Mouse (Mus musculus) liver, embryonic 14.5 days (tissue): ENCODE measurements at regions not wholly inside any gene's neighbourhood (a gene's known extent, or its start where the extent isn't known, plus 50 kb on each side); places are given as distances from the start of the nearest gene placed in this dataset.

ENCODE experiments used
- ATAC-seq: fragments of 200-750 bp; cut with Nextera tagmentation; 2 replicates; pipeline ENCODE4 v1.8.0; 2017; ENCODE audit warnings: moderate number of reproducible peaks, mild to moderate bottlenecking, moderate library complexity; ENCODE audit not compliant: insufficient read depth
- DNase-seq, 3 experiments: peaks; one replicate each; pipeline ENCODE4 v3.0.0-alpha.2; 2012 to 2013; ENCODE audit warnings: low read depth in 3 of 3, low spot score in 3 of 3
- H3K27ac ChIP-seq: fragments of 300-500 bp; sonication (generic); 2 replicates; pipeline ENCODE4 v1.5.1; 2014; ENCODE audit warnings: moderate library complexity, mild to moderate bottlenecking, control low read depth, inconsistent platforms
- H3K27me3 ChIP-seq: fragments of 300-500 bp; sonication (generic); 2 replicates; pipeline ENCODE4 v1.6.1; 2014; ENCODE audit warnings: mild to moderate bottlenecking, low read length, moderate library complexity; ENCODE audit not compliant: control insufficient read depth, insufficient read depth
- H3K36me3 ChIP-seq: fragments of 300-500 bp; sonication (generic); replicated peaks from 2 replicates; pipeline ENCODE4 v1.6.1; 2014; ENCODE audit warnings: low read depth; ENCODE audit not compliant: control insufficient read depth, insufficient read depth
- H3K4me1 ChIP-seq, 2 experiments: fragments of 200-500 bp in 1 of 2; fragments of 300-500 bp in 1 of 2; sonication (generic) in 1 of 2; replicated peaks; 2 replicates each; pipeline ENCODE4 v1.6.1; 2012 to 2014; ENCODE audit warnings: antibody characterized with exemption in 1 of 2, inconsistent platforms in 1 of 2, low read length in 1 of 2; ENCODE audit not compliant: control insufficient read depth in 2 of 2, insufficient read depth in 2 of 2
- H3K4me2 ChIP-seq: fragments of 300-500 bp; sonication (generic); 2 replicates; pipeline ENCODE4 v1.6.1; 2014; ENCODE audit warnings: low read depth, mild to moderate bottlenecking, control low read depth, moderate library complexity
- H3K4me3 ChIP-seq, 2 experiments: fragments of 200-500 bp in 1 of 2; fragments of 300-500 bp in 1 of 2; sonication (generic) in 1 of 2; 2 replicates each; pipeline ENCODE4 v1.5.1; 2012 to 2014; ENCODE audit warnings: low read depth in 2 of 2, low read length in 2 of 2, mild to moderate bottlenecking in 2 of 2, control low read depth in 1 of 2, inconsistent platforms in 1 of 2, moderate library complexity in 1 of 2; ENCODE audit not compliant: insufficient read depth in 1 of 2
- H3K9ac ChIP-seq: fragments of 300-500 bp; sonication (generic); replicated peaks from 2 replicates; pipeline ENCODE4 v1.6.1; 2014; ENCODE audit warnings: mild to moderate bottlenecking, control low read depth, moderate library complexity
- H3K9me3 ChIP-seq: fragments of 300-500 bp; sonication (generic); 2 replicates; pipeline ENCODE4 v1.6.1; 2016; ENCODE audit warnings: low read length, mixed read lengths; ENCODE audit not compliant: control insufficient read depth
- CTCF ChIP-seq: IDR thresholded peaks from 2 replicates; pipeline ENCODE4 v1.5.1; 2016; ENCODE audit warnings: antibody characterized with exemption, low read depth, control low read depth
- EP300 ChIP-seq: IDR thresholded peaks from 2 replicates; pipeline ENCODE4 v1.6.1; 2016; ENCODE audit warnings: antibody characterized with exemption, low read depth
- WGBS: fragments of 180-500 bp; shearing (Covaris S2); extraction: QIAGEN DNeasy Blood & Tissue Kit; methylation state at CpG from one replicate; pipeline ENCODE4 v1.1.7; 2014; ENCODE audit not compliant: insufficient replicate concordance; 5-methylcytosine and 5-hydroxymethylcytosine counted together

- ATAC-seq (no peak), DNase-seq (no peak)
- Histone ChIP-seq H3K36me3 (no peaks in the 10 kb centered on the region), H3K4me1 (no peaks in the 10 kb centered on the region), H3K27me3 (no peaks in the 10 kb centered on the region), H3K9me3 (no peaks in the 10 kb centered on the region), H3K9ac (no peak overlapping the region), H3K4me2 (no peak overlapping the region), H3K4me3 (no peak overlapping the region), H3K27ac (no peak overlapping the region)
- WGBS = 57% methylated on average over 3 of the region's 3 CpGs
- TF ChIP-seq EP300 (no peak), CTCF (no peak)
These were observed 355.4 kb upstream of the Castor2 start for GRCm38 (mm10) chr5:133744136-133744535.

GRCm38 (mm10) chr5:133743606-133744005, 355.9 kb upstream of the Castor2 start:
- WGBS = 59% methylated on average over 2 of the region's 2 CpGs
- TF ChIP-seq CTCF = no peak
- TF ChIP-seq EP300 = no peak
- DNase-seq (no peak), ATAC-seq (no peak)
- Histone ChIP-seq H3K27me3 (no peaks in the 10 kb centered on the region), H3K36me3 (no peaks in the 10 kb centered on the region), H3K4me2 (no peak overlapping the region), H3K4me3 (no peak overlapping the region), H3K9ac (no peak overlapping the region), H3K4me1 (no peaks in the 10 kb centered on the region), H3K9me3 (no peaks in the 10 kb centered on the region), H3K27ac (no peak overlapping the region)

GRCm38 (mm10) chr5:133731871-133732270, 367.6 kb upstream of the Castor2 start:
- no peak overlapping the region for H3K9ac ChIP-seq
- H3K4me1 ChIP-seq = no peaks in the 10 kb centered on the region
- TF ChIP-seq EP300 = no peak
- TF ChIP-seq CTCF = no peak
- no peaks in the 10 kb centered on the region; the same call in 1 of the 2 replicates for H3K9me3 ChIP-seq
- no peak overlapping the region for H3K4me3 ChIP-seq
- H3K36me3 ChIP-seq = no peaks in the 10 kb centered on the region
- no peak overlapping the region for H3K27ac ChIP-seq
- 67% methylated on average over 4 of the region's 4 CpGs for WGBS
- DNase-seq (no peak), ATAC-seq (no peak)
- H3K4me2 ChIP-seq = no peak overlapping the region
- H3K27me3 ChIP-seq = no peaks in the 10 kb centered on the region

- H3K4me3 ChIP-seq = no peak overlapping the region
- 53% methylated on average over 10 of the region's 10 CpGs for whole genome bisulfite sequencing
- H3K36me3 ChIP-seq = no peaks in the 10 kb centered on the region
- no peaks in the 10 kb centered on the region for H3K4me1 ChIP-seq
- H3K27me3 ChIP-seq = no peaks in the 10 kb centered on the region
- no peaks in the 10 kb centered on the region for H3K9me3 ChIP-seq
- TF ChIP-seq CTCF (no peak), EP300 (no peak)
- H3K9ac ChIP-seq = no peak overlapping the region
- H3K4me2 ChIP-seq = no peak overlapping the region
- no peak for ATAC-seq
- no peak for DNase-seq
- H3K27ac ChIP-seq = no peak overlapping the region
These were observed 381.1 kb upstream of the Castor2 start for GRCm38 (mm10) chr5:133718187-133719078.

- H3K9ac ChIP-seq = no peak overlapping the region
- ATAC-seq = no peak
- WGBS = 58% methylated on average over 1 of the region's 1 CpGs
These were observed 383.7 kb upstream of the Castor2 start for GRCm38 (mm10) chr5:133715830-133716229.

More at GRCm38 (mm10) chr5:133715830-133716229, 383.7 kb upstream of the Castor2 start:
- Histone ChIP-seq H3K27ac (no peak overlapping the region), H3K9me3 (no peaks in the 10 kb centered on the region), H3K36me3 (no peaks in the 10 kb centered on the region), H3K4me3 (no peak overlapping the region), H3K4me2 (no peak overlapping the region), H3K4me1 (no peaks in the 10 kb centered on the region), H3K27me3 (no peaks in the 10 kb centered on the region)
- DNase-seq = no peak
- TF ChIP-seq CTCF (no peak), EP300 (no peak)
